Mouse (Mus musculus) heart, postnatal 14 days (tissue): ENCODE data around the gene Gm6020. TPM values are rescaled to one million over a fixed set of nuclear protein-coding genes. Genes with fewer than 3 reads are reported as not detected.

Source experiments
- total RNA-seq, 2 experiments: library from RNA; stranded (reverse); gene quantifications; 2 replicates each; pipeline ENCODE4 v1.2.3; 2021

Gm6020 gene
- total RNA-seq, 2 experiments from 2014 or later, result not detected

Other genes with a start within 250 kb of the Gm6020 start
- 10 to 100 TPM in 1 of 2 experiments, 1 to 10 TPM in 1; 9.9 to 14.8 TPM for gene Zfp950, start 43.0 kb upstream of the Gm6020 start, total RNA-seq
- under 1 TPM in 1 of 2 experiments, not detected in 1; 0.24 TPM for gene Gm7102, start 7.6 kb upstream of the Gm6020 start, total RNA-seq
- 1 to 10 TPM; 9.4 to 9.8 TPM for gene Csf2ra, start 44.5 kb downstream of the Gm6020 start, total RNA-seq
- gene Gm21060, start 113.2 kb downstream of the Gm6020 start, total RNA-seq, result not detected